Mouse (Mus musculus) brain, adult 2 months (tissue): ENCODE measurements around the gene Rfwd3.
A peak's percentile ranks its signal among the peaks of the same experiment; 100 is the strongest.
"Not testable (repeated sequence)": the region's sequence is repeated elsewhere in the genome, so short reads cannot be mapped to it uniquely, and the experiment has no call there.

Source experiments
- DNase-seq: peaks from one replicate; pipeline ENCODE4 v3.0.0; 2011; ENCODE audit warnings: low read depth, low spot score

Gene Rfwd3

GRCm38 (mm10) chr8:111299821-111300568 is at the start of gene Rfwd3:
Gene Rfwd3 (minus strand): TSS chr8:111300222.
- peak; percentile 99 for DNase-seq

GRCm38 (mm10) chr8:111343225-111343624 is 43.2 kb upstream of the Rfwd3 start:
- peak; percentile 93 for DNase-seq

- DNase-seq, result no peak
Observed at GRCm38 (mm10) chr8:111340186-111340585, 40.2 kb upstream of the Rfwd3 start.

- no peak for DNase-seq
Observed at GRCm38 (mm10) chr8:111338370-111339208, 38.6 kb upstream of the Rfwd3 start.

GRCm38 (mm10) chr8:111337890-111338347 is 37.9 kb upstream of the Rfwd3 start, which contains the start of gene Mlkl:
Gene Mlkl (minus strand): TSS chr8:111338177.
- no peak for DNase-seq

- no peak for DNase-seq
Observed at GRCm38 (mm10) chr8:111337311-111337889, 37.4 kb upstream of the Rfwd3 start.

GRCm38 (mm10) chr8:111336692-111337091 is 36.7 kb upstream of the Rfwd3 start:
- no peak for DNase-seq

- DNase-seq, result no peak
Observed at GRCm38 (mm10) chr8:111325222-111325790, 25.3 kb upstream of the Rfwd3 start.

GRCm38 (mm10) chr8:111314729-111315128 is 14.7 kb upstream of the Rfwd3 start:
- DNase-seq, result no peak

GRCm38 (mm10) chr8:111313961-111314360 is 13.9 kb upstream of the Rfwd3 start:
- DNase-seq, result not testable (repeated sequence)

GRCm38 (mm10) chr8:111312758-111313162 is 12.7 kb upstream of the Rfwd3 start:
- no peak for DNase-seq

- DNase-seq, result not testable (repeated sequence)
Observed at GRCm38 (mm10) chr8:111310006-111310405, 10.0 kb upstream of the Rfwd3 start.

GRCm38 (mm10) chr8:111305031-111305730 is 5.2 kb upstream of the Rfwd3 start:
- DNase-seq, result peak; percentile 44

GRCm38 (mm10) chr8:111304359-111304758 is 4.3 kb upstream of the Rfwd3 start:
- DNase-seq, result no peak

GRCm38 (mm10) chr8:111303076-111303803 is 3.2 kb upstream of the Rfwd3 start:
- not testable (repeated sequence) for DNase-seq

- DNase-seq, result no peak
Observed at GRCm38 (mm10) chr8:111300597-111301546, 850 bp upstream of the Rfwd3 start.

- DNase-seq, result peak; percentile 28
Observed at GRCm38 (mm10) chr8:111299363-111299820, 630 bp downstream of the Rfwd3 start.

- DNase-seq, result peak; percentile 61
Observed at GRCm38 (mm10) chr8:111298011-111298410, 2.0 kb downstream of the Rfwd3 start.

GRCm38 (mm10) chr8:111291733-111292132 is 8.3 kb downstream of the Rfwd3 start:
- no peak for DNase-seq
